Mouse (Mus musculus) retina, postnatal 1 day (tissue): Measurements from ENCODE around the gene Arhgef26.

ENCODE experiments used
- DNase-seq: peaks from one replicate; pipeline ENCODE4 v3.0.0-alpha.2; 2012

Gene Arhgef26

DNA sequence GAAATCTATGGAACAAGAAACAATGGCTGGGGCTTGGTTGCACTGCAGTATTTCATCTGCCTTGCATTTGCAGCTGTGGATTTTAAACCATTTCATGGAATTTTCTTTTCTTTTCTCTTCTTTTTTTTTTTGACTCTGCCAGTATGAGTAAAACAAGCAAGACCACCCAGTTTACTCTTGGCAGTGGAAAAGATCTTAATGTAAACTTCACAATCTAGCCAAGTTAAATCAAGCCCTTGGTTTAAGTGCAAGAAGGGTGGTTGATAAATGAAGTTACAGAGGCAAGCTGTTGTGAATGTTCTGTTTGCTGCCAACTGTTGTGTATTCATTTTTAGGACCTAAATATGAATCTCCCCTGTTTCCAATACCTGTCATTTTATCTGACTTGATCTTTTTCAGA is 54.5 kb downstream of the Arhgef26 start:
- DNase-seq = no peak

DNA sequence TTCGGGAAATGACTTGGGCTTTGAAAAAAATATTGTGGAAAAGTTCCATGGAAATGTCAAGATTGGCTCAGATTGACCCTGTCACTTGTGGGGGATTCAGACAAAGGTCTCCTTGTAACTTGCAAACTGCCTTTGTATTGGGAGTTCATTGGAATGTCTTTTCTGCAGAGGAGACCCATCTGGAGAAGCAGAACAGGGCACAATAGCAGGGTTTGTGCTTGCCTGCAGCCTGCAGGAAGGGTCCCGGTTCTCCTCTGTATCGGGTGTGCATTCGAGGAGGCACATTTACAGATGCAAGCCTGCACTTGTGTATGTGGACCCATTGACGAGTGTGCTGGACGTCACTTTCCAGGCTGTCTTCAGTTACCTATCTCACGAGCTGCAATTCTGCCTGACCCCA is 56.1 kb downstream of the Arhgef26 start:
- DNase-seq = peak; percentile 76

DNA sequence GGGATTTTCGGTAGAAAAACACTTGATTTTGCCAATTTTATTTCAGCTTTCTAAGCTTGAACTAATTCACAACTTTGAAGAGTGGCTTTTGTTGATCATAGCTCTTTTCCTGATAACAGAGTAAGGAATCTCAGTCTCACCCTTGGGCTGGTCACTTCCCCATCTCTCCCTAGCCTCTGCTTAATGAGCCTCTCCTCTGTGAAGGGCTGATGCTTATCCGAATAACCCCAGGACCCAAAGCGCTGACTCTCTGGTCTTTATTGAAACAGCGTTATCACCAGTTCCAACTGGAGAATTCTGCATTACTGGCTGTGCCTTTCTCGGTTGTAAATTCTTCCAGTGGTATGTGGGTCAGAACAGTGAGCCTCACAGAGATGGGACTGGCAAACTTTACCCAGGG is 57.2 kb downstream of the Arhgef26 start:
- no peak for DNase-seq

DNA sequence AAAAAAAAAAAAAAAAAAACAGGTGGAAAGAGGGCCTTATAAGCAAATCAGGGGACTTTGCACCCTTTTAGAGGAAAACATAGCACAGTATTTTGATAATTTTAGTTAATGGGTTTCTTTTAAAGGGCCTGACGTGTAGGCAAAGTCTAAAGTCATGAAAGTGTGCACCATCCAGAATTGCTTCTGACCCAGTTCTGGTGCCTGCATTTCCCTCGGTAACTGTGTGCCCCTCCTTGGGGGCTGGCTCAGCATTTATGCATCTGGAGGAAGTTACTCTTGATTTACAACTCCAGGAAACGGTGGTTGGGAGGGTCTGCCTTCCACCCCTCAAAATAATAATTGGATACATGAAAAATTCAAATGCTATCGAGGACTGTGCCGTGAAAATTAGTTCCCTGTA is 58.0 kb downstream of the Arhgef26 start:
- no peak for DNase-seq

DNA sequence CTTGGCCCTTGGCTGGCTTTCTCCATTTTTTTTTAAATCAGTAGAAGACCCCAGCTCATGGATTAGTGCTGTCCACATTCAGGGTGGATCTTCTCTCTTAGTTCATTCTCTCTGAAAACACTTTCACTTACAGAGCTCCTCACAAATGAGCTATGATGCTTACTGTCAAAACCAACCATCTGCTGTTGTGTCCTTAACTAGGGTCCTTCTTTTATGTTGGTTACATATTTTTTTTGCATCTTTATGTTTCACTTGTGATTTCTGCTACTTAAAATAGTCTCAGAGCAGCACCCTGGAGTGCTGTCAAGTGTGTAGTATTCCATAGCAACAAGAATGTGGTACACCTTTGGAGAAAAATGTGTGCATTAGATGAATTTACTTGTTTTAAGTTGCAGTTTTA is 60.0 kb downstream of the Arhgef26 start:
- no peak for DNase-seq

DNA sequence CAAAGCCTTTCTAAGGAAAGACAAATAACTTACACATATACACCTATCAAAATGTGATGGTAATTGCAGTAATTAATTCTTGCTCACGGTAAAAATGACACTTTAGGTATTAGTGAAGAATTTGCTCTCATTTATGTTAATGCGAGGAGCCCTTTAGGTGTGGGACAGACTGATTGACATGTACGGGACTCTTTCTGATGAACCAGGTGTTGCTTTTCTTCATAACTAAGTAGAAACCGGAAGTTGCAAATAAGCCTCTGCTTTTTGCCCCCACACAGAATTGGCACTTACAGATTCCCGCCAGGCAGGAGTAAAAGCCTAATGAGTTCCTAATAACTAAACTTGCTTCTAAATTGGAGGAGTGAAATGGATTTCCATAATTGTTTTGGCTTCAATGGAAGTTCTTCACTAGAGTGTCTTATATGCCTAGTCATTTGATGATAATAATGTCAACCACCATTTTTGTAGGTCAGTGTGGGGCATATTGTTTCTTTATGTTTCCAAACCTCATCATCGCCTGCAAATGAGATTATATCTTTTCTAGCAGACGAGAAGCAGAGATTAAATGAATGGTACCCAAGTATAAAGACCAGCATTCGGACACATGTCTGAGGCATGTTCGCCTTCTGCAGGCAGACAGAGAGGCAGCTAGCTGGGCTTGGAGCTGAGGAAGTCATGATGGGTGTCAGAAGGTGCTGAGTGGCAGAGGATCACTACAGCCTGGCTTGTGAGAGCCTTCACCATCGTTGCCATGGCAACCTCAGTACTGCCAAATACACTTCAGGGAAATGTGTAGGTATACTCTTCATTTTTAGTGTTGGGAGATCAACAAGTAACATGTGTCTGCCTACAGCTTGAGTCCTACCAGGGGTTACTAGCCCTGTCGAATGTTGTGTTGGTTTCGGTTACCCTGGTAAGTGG is 61.9 kb downstream of the Arhgef26 start:
- DNase-seq = peak; percentile 85

DNA sequence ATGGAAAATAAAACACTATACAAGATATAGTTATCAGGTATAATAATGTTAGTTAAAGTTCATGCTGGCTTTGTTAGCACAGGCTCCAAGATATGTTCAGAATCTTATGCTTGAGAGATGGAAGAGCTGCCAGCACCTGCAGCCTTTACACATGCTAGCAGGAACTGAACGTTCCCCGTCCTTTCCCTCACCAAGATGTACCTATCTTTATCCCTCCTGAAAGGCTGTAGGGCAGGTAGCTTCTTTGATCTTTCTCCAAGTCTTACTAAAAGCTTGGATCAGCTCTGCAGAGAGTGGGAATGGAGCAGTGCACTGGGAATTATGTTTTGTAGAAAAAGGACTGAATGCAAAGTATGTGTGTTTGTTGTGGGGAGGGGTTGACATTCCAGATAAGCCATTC is 64.3 kb downstream of the Arhgef26 start:
- no peak for DNase-seq

DNA sequence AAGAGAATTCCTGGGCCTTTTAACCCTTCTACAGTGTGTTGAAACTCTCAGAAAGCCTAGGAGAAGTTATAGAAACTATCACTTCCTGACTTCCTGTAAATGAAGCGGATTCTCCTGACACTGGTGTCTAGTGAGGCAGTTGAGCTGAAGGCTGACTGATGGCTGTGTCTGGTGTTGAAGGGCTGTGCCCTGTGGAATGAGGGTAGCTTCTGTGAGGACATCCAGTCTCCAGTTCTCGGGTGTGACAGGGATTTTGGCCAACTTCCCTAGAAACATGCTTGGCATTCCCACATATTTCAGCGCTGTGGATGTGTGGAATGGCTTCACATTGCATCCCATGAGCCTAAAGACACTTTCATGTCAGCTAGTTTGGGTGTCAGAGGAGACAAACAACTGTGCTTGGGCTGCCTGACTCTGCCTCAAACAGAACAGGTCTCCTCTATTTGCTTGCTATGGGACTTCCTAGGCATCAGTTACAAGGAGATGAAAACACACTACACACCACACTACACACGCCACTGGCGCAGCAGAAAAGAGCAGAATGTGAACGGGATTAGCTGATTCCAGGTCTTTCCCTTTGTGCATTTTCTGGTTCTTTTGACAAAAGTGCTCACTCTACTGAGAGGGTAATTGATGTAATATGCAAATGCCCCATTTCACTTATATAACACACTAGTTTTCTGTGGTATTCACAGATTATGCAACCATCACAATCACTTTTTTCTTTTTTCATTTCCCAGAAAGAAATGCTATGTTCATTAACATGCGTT is 66.5 kb downstream of the Arhgef26 start:
- DNase-seq = no peak

DNA sequence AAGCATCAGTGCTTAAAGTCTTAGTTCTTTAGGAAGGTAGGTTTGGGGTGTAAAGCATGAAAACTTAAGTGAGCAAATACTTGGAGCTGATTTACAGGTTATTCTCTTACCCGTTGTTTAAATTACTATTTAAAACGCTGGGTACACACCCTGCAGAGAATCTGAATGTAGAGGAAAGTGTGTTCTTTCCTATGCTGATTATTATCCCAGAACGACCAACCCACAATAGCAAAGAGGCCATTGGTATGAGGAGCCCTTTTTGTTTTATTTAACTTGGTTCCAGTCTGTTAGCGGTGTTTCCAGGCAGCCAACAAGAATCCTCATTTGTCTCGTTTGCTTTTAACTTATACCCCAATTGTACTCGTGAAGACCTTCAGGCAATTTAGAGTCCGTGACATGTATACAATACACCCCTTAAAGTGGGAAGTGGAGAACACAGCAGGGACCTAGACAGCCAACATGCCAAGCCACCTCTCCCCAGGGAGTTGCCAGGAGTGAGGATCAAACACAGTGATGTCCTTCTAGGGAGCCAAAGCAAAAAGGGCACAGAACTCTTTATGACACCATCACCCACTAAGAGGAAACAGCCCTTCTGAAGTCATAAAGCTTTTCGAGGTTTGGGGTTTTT is 71.5 kb downstream of the Arhgef26 start:
- DNase-seq = no peak

DNA sequence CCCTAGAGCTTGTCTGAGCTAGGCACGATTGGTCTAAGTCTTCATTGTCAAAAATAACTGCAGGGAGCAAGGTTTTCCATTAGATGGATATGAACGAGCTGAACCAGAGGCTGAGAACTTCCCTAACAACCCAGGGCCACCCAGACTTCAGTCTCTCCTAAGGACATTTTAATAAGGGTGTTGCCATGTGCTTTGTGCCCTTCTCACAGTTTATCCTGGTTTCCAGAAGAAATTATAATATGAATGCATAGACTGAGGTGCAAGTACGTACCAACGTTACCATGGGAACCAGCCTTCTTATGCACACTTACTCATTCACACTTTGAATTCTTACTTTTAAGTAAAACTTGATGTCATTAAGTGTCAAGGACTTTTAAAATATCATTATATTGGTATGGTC is 72.3 kb downstream of the Arhgef26 start:
- no peak for DNase-seq

DNA sequence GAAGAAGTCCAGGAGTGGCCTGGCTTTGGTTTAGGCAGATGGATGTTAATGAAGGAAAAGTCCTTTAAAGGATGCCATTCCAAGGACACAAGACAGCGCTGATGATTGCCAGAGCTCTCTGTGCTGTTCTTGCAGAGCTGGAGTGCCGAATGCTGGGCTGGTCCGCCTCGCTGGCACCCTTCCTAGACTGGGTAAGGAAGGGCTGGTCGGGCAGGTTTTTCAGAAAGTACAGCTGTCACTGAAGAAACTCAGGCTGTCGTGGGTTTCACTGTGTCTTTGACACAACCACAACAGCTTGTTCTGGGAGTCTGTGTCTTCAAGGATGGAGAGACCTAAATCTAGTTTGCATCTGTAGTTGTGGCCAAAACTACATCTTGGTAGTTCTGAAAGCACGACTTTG is 74.6 kb downstream of the Arhgef26 start:
- no peak for DNase-seq

DNA sequence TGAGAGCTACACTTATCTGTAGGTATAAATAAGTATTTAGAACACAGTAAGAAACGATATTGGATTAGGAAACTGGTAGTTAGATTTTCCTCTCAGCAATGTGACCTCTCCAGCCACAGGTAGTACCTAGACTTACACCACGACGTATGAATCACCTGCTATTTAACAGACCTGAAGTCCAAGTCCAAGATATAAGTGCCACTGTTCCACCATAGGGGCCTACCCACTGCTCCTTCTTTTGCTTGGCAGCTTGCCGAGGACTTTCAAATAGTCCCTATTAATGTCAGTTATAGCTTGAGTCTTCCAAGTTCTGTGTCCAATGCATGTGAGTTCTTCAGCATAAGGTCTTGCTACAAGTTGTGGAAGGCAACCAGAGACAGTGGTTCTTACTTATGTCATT is 76.8 kb downstream of the Arhgef26 start:
- DNase-seq = no peak

DNA sequence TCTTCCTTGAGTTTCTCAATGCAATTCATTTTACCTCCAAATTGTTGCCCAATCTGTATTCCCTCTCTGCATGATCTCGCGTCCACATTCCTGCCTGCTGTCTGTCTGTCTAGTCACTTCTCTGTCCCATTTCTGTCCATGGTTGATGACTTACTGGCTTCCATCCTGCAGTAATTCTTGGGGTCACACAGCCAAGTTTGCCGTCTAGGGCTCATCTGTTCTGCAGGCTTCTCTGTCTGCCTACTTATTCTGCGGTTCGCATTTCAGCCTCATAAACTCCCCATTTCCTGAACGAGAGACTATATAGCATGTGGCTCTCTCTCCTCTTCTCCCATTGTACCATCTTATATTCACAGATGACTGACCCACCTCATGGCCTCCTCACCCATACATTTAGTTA is 79.3 kb downstream of the Arhgef26 start:
- no peak for DNase-seq

DNA sequence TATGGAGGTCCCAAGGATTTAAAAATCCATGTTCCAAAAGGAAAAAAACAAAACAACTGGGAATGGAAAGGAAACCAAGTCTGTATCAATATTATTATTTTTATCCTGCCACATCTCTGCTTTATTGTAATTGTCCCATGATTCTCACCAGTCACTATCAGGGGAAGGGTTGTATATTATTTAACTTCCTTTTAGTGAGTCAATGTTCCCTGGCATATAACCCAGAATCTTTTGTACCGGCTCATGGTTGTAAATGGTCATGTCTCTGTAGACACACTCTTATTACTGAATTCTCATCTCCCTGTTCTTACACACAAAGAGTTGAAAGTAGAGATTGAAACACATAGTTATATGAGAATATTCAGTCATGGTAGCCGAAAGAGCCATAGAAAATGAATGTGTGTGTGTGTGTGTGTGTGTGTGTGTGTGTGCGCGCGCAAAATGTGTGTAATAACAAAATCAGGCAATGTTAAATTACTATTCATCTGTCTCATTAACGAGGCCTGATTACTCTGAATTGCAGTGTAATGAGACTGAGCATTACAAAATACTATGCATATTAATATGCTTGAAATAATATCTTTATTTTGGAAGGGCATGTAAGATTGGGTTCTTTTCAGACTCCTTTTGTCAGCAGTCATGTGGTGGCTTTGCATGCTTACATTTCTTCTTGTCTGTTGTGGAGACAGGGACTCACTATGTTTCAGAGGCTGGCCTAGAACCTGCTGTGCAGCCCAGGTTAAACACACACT is 80.4 kb downstream of the Arhgef26 start:
- DNase-seq = no peak

DNA sequence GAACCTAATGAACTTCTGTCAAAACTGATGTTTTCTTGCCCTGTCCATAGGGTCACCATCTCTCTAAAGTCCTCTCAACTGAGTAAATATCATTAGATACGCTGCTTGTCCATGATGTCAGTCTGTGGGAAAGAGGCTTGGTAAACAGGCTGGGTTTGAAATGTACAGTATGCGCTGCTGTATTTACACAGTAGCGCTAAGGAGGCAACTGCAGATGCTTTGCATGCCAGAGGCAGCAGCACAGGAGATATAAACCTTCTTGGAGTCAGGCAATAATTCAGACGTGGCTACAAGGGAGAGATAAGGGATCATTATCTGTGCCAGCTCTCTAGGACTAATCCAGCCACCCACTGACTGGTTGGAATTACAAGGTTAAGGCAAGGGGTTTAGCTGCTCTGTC is 95.5 kb downstream of the Arhgef26 start:
- no peak for DNase-seq

DNA sequence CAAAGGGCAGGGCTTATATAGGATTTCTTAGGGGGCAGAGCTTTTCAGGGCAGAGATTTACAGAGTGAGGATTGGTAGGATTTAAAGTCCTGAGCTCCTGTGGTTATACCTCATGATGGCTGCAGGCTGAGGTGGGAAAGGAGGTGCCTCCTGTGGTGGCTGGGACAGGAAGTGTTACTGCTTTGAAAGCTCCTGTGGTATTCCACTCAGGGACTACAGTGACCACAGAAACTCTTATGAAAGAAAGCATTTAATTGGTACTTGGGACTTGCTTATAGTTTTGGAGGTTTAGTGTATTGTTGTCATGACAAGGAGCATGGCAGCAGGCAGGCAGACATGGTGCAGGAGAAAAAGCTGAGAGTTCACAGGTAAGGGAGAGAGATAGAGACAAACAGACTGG is 97.8 kb downstream of the Arhgef26 start:
- DNase-seq = no peak

DNA sequence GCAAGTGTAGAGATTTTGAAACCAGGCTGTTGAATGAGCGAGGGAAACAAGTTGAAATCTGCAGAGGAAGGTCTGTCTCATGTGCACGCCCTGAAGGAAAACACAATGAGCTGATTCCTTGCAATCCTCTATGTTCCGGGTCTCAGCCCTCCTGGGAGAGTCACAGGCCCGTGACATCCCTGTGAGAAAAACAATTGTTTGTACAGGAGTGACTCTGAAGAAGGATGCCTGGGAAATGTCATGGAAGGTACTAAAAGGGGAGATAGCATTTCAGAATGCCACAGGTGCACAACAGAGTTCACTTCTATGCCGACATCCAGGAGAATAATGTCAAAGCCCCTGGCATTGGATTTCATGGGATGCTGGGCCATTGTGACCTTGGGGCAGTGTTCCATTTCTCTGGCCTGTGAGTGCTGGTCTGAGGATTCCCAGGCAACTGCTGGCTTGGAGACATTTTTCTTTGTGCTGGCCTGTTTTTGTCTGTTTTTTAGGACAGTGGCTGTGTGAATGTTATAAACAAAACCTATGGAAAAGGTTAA is 102.4 kb downstream of the Arhgef26 start:
- DNase-seq = no peak

DNA sequence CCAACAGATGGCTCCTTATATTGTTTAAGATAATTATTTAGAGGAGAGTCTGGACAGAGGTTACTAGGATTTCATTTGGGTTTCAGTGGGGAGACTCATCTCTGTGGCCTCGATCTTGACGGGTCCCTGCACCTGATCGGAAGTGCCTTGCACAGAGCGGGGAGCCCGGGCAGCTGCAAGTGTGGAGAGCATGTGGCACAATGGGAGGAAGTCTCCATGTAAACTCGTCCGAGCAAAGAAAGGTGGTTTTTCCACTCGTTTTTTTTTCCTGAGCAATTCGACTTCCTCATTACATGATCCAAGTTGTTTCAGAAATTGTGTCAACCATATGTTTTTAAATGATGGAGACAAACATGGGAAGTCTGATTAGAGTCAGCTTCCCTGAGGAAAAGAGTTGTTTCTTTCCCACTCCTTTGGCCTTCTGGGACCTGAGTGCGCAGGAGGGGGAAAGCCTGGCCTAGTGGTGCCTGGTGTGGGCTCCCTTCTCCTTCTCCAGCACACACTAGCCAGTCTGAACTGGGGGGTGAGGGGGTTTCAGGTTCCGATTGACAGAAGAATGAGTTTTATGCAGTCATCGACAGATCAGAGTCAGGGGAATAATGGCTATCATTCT is 105.5 kb downstream of the Arhgef26 start:
- no peak for DNase-seq

DNA sequence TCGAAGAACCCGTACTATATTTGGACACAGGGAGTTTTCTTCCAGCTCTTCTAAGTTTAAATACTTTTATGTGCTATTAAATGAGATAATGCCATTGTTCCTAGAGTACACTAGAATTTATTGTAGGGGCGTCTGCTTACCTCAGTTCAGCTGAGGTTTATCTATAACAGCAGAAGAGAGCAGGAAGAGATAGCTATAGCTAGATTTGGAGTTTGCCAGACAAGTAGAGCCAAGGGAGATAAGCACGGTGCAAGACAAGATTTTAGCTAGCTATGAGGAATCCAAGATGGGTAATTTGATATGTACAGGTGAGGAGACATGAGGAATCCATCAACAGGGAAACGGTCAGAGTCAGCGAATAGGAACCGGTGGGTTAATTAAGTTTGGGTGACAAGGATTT is 108.1 kb downstream of the Arhgef26 start:
- no peak for DNase-seq

DNA sequence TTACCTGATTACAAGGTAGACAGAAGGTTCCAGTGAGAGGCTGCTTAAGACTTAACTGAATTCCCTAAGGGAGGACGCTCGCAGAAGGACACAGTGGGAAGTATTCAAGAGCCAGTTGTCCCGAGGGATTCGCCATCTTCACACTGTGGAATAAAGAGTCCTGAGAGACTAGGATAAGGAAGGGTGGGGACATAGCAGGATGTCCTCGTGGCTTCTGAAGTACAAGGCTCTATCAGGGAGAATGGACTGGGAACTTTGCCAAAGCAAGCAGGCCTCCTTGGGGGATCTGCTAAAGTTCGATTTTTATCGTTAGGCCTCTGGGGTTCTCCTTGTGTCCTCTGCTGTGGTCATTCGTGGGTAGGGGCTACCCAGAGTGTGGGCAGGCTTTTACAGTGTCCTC is 109.0 kb downstream of the Arhgef26 start:
- DNase-seq = no peak

DNA sequence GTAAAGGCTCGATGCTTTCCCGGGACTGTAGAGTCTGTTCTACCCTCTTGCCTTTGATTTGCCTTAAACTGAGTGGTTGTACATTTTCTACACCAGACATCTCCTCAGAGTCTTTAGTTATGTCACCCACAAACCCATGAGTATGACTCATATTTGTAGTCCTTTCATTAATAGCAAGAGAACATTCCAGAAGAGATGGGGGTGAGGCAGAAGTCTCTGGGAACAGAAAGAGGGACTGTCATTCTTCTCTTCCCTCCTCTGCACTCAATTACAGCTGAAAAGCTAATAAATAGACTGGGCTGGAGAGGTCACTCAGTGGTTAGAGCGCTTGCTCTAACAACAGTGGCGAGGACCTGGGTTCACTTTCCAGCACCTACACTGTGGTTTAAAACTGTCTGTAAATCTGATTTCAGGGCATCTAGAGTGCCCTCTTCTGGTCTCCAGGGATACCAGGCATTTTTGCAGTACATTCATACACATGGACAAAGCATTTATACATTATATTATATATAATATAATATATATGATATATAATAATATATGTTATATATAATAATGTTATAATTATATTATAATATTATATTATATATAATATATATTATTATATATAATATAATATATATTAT is 111.8 kb downstream of the Arhgef26 start:
- no peak for DNase-seq

DNA sequence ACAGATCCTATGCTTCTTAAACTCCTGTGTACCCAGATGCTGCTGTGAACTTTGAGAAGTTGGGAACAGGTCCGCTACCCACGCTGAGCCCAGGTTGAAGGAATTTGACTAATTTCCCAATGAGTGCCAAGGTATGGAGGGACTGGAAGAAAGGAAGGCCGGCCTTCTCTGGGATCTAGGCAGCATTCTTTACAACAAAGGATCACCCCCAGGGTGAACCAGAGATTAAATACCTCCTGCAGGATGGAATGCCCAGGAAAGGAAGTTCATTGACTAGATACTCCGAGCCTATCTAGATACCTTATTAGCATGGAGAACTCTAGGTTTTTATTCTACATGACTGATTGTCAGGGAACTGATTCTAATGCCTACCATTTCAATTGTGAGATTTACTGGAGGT is 114.8 kb downstream of the Arhgef26 start:
- DNase-seq = no peak
